Mouse (Mus musculus): ENCODE data around the gene Klra17.
"Not testable (repeated sequence)": the region's sequence is repeated elsewhere in the genome, so short reads cannot be mapped to it uniquely, and the experiment has no call there.

- not testable (repeated sequence) for TF ChIP-seq CTCF, POLR2A (IDR thresholded peaks at IDR 0.05; ENCODE audit: extremely low read depth, insufficient read depth, low read length)
These were observed 41.0 kb upstream of the Klra17 start, which contains the start of gene Klra5 for GRCm38 (mm10) chr6:129917476-129917946.
